Mouse (Mus musculus): ENCODE measurements around the gene Rbpjl. TPM values are rescaled to one million over a fixed set of nuclear protein-coding genes. Genes with fewer than 3 reads are reported as not detected.

Gene Rbpjl
- polyA plus RNA-seq, 1 experiment from 2014 or later = 0.46 TPM

- Histone ChIP-seq H3K4me1 (peaks cover 61% of the 10 kb centered on the region), H3K9ac (no peak overlapping the region), H3K36me3 (no peaks in the 10 kb centered on the region), H3K9me3 (no peaks in the 10 kb centered on the region), H3K27ac (no peak overlapping the region), H3K27me3 (peaks cover 5% of the 10 kb centered on the region; the same call in 1 of the 2 replicates), H3K4me3 (no peak overlapping the region), H3K4me2 (replicated peaks) (no peak overlapping the region)
- no peak for ATAC-seq (ENCODE audit: insufficient number of reproducible peaks, insufficient read depth, low FRiP score, low TSS enrichment)
- WGBS = 66% methylated on average over 5 of the region's 5 CpGs
Observed at GRCm38 (mm10) chr2:164440314-164440713, 37.4 kb downstream of the Rbpjl start.

GRCm38 (mm10) chr2:164441155-164441554, 38.2 kb downstream of the Rbpjl start:
- WGBS = 24% methylated on average over 8 of the region's 8 CpGs
- Histone ChIP-seq H3K36me3 (no peaks in the 10 kb centered on the region), H3K27ac (no peak overlapping the region), H3K4me1 (peaks cover 52% of the 10 kb centered on the region), H3K4me2 (replicated peaks) (peak overlapping the region; percentile 86), H3K9me3 (no peaks in the 10 kb centered on the region), H3K27me3 (peaks cover 5% of the 10 kb centered on the region; the same call in 1 of the 2 replicates), H3K9ac (no peak overlapping the region), H3K4me3 (peak overlapping the region; percentile 62; the same call in 1 of the 2 replicates)
- ATAC-seq (ENCODE audit: insufficient number of reproducible peaks, insufficient read depth, low FRiP score, low TSS enrichment) = no peak

- Histone ChIP-seq H3K4me3 (peak overlapping the region; percentile 62), H3K36me3 (no peaks in the 10 kb centered on the region), H3K9me3 (no peaks in the 10 kb centered on the region), H3K27ac (no peak overlapping the region), H3K4me2 (replicated peaks) (peak overlapping the region; percentile 86), H3K27me3 (peaks cover 5% of the 10 kb centered on the region; the same call in 1 of the 2 replicates), H3K4me1 (peaks cover 47% of the 10 kb centered on the region), H3K9ac (peak overlapping the region; percentile 78; the same call in 1 of the 2 replicates)
- no peak for ATAC-seq (ENCODE audit: insufficient number of reproducible peaks, insufficient read depth, low FRiP score, low TSS enrichment)
- 33% methylated on average over 7 of the region's 7 CpGs for WGBS
Observed at GRCm38 (mm10) chr2:164441731-164442130, 38.8 kb downstream of the Rbpjl start.

- H3K9me3 ChIP-seq = no peaks in the 10 kb centered on the region
- peak overlapping the region; percentile 78 for H3K9ac ChIP-seq
- peaks cover 39% of the 10 kb centered on the region for H3K4me1 ChIP-seq
- H3K27me3 ChIP-seq = peaks cover 5% of the 10 kb centered on the region; the same call in 1 of the 2 replicates
- H3K36me3 ChIP-seq = no peaks in the 10 kb centered on the region
- 0 out of 2 replicates have a peak, but pooled peaks have one; percentile 58 for ATAC-seq (ENCODE audit: insufficient number of reproducible peaks, insufficient read depth, low FRiP score, low TSS enrichment)
- WGBS = 3% methylated on average over 29 of the region's 29 CpGs
- H3K4me2 ChIP-seq (replicated peaks) = peak overlapping the region; percentile 86
- H3K27ac ChIP-seq = peak overlapping the region; percentile 54
- H3K4me3 ChIP-seq = peak overlapping the region; percentile 62
Observed at GRCm38 (mm10) chr2:164442315-164443050, 39.5 kb downstream of the Rbpjl start.

GRCm38 (mm10) chr2:164443051-164443437, 40.1 kb downstream of the Rbpjl start:
- peaks cover 36% of the 10 kb centered on the region for H3K4me1 ChIP-seq
- peak; percentile 72 for ATAC-seq (ENCODE audit: insufficient number of reproducible peaks, insufficient read depth, low FRiP score, low TSS enrichment)
- H3K9me3 ChIP-seq = no peaks in the 10 kb centered on the region
- H3K27ac ChIP-seq = peak overlapping the region; percentile 54
- peak overlapping the region; percentile 78 for H3K9ac ChIP-seq
- under 1% methylated on average over 26 of the region's 26 CpGs for whole genome bisulfite sequencing
- no peaks in the 10 kb centered on the region for H3K36me3 ChIP-seq
- H3K27me3 ChIP-seq = peaks cover 5% of the 10 kb centered on the region; the same call in 1 of the 2 replicates
- H3K4me3 ChIP-seq = peak overlapping the region; percentile 62
- H3K4me2 ChIP-seq (replicated peaks) = peak overlapping the region; percentile 86

GRCm38 (mm10) chr2:164443460-164444000, 40.6 kb downstream of the Rbpjl start, which contains the start of gene Sdc4:
Gene Sdc4, minus strand, starts transcription at chr2:164443887.
- peaks cover 5% of the 10 kb centered on the region; the same call in 1 of the 2 replicates for H3K27me3 ChIP-seq
- H3K27ac ChIP-seq = peak within 1 kb of the TSS; percentile 54
- peak within 1 kb of the TSS; percentile 78 for H3K9ac ChIP-seq
- no peak for ATAC-seq (ENCODE audit: insufficient number of reproducible peaks, insufficient read depth, low FRiP score, low TSS enrichment)
- WGBS = 8% methylated on average over 18 of the region's 18 CpGs
- peak within 1 kb of the TSS; percentile 62 for H3K4me3 ChIP-seq
- peak within 1 kb of the TSS; percentile 86 for H3K4me2 ChIP-seq (replicated peaks)
- H3K4me1 ChIP-seq = peaks cover 32% of the 10 kb centered on the region
- H3K36me3 ChIP-seq = no peaks in the 10 kb centered on the region
- H3K9me3 ChIP-seq = no peaks in the 10 kb centered on the region

GRCm38 (mm10) chr2:164444701-164445100, 41.8 kb downstream of the Rbpjl start:
- Histone ChIP-seq H3K4me3 (no peak overlapping the region), H3K9me3 (no peaks in the 10 kb centered on the region), H3K4me1 (peaks cover 31% of the 10 kb centered on the region), H3K36me3 (no peaks in the 10 kb centered on the region), H3K9ac (no peak overlapping the region), H3K4me2 (replicated peaks) (no peak overlapping the region), H3K27ac (no peak overlapping the region), H3K27me3 (peaks cover 5% of the 10 kb centered on the region; the same call in 1 of the 2 replicates)
- no peak for ATAC-seq (ENCODE audit: insufficient number of reproducible peaks, insufficient read depth, low FRiP score, low TSS enrichment)
- WGBS = 78% methylated on average over 2 of the region's 2 CpGs

GRCm38 (mm10) chr2:164445399-164446085, 42.6 kb downstream of the Rbpjl start:
- H3K4me2 ChIP-seq (replicated peaks) = no peak overlapping the region
- no peak for ATAC-seq (ENCODE audit: insufficient number of reproducible peaks, insufficient read depth, low FRiP score, low TSS enrichment)
- H3K36me3 ChIP-seq = no peaks in the 10 kb centered on the region
- peaks cover 25% of the 10 kb centered on the region for H3K4me1 ChIP-seq
- H3K27ac ChIP-seq = no peak overlapping the region
- WGBS = 84% methylated on average over 3 of the region's 3 CpGs
- H3K27me3 ChIP-seq = peaks cover 3% of the 10 kb centered on the region; the same call in 1 of the 2 replicates
- H3K9me3 ChIP-seq = no peaks in the 10 kb centered on the region
- H3K9ac ChIP-seq = no peak overlapping the region
- no peak overlapping the region for H3K4me3 ChIP-seq

- 73% methylated on average over 3 of the region's 3 CpGs for WGBS
- no peaks in the 10 kb centered on the region for H3K36me3 ChIP-seq
Observed at GRCm38 (mm10) chr2:164446086-164446469, 43.1 kb downstream of the Rbpjl start.

GRCm38 (mm10) chr2:164448140-164448539, 45.2 kb downstream of the Rbpjl start:
- Histone ChIP-seq H3K4me1 (peaks cover 21% of the 10 kb centered on the region), H3K4me3 (no peak overlapping the region), H3K4me2 (replicated peaks) (no peak overlapping the region), H3K9ac (no peak overlapping the region), H3K36me3 (no peaks in the 10 kb centered on the region), H3K27me3 (no peaks in the 10 kb centered on the region), H3K27ac (no peak overlapping the region), H3K9me3 (no peaks in the 10 kb centered on the region)
- 89% methylated on average over 1 of the region's 1 CpGs for WGBS
- no peak for ATAC-seq (ENCODE audit: insufficient number of reproducible peaks, insufficient read depth, low FRiP score, low TSS enrichment)

More at GRCm38 (mm10) chr2:164446086-164446469, 43.1 kb downstream of the Rbpjl start:
- Histone ChIP-seq H3K27ac (no peak overlapping the region), H3K27me3 (peaks cover 2% of the 10 kb centered on the region; the same call in 1 of the 2 replicates), H3K4me3 (no peak overlapping the region), H3K9me3 (no peaks in the 10 kb centered on the region), H3K9ac (no peak overlapping the region), H3K4me2 (replicated peaks) (no peak overlapping the region), H3K4me1 (peaks cover 19% of the 10 kb centered on the region)
- no peak for ATAC-seq (ENCODE audit: insufficient number of reproducible peaks, insufficient read depth, low FRiP score, low TSS enrichment)

GRCm38 (mm10) chr2:164448921-164449320, 46.0 kb downstream of the Rbpjl start:
- Histone ChIP-seq H3K9me3 (no peaks in the 10 kb centered on the region), H3K4me2 (replicated peaks) (no peak overlapping the region), H3K4me1 (peaks cover 17% of the 10 kb centered on the region), H3K9ac (no peak overlapping the region), H3K27me3 (no peaks in the 10 kb centered on the region), H3K27ac (no peak overlapping the region), H3K36me3 (no peaks in the 10 kb centered on the region), H3K4me3 (no peak overlapping the region)
- 73% methylated on average over 5 of the region's 5 CpGs for WGBS
- no peak for ATAC-seq (ENCODE audit: insufficient number of reproducible peaks, insufficient read depth, low FRiP score, low TSS enrichment)

All from embryonic facial prominence, embryonic 12.5 days (tissue).